Mouse (Mus musculus) lung, embryonic 15.5 days (tissue): ENCODE measurements around the gene Kcnj11. TPM values are rescaled to one million over a fixed set of nuclear protein-coding genes. Genes with fewer than 3 reads are reported as not detected.

Experiments
- ATAC-seq: fragments of 200-750 bp; cut with Nextera tagmentation; 2 replicates; pipeline ENCODE4 v1.8.0; 2017; ENCODE audit warnings: moderate number of reproducible peaks, borderline replicate concordance; ENCODE audit not compliant: low FRiP score, low TSS enrichment; ENCODE audit errors: extremely low read depth
- H3K27ac ChIP-seq: fragments of 300-500 bp; sonication (generic); 2 replicates; pipeline ENCODE4 v1.5.1; 2015; ENCODE audit warnings: moderate library complexity, mild to moderate bottlenecking, inconsistent platforms
- H3K27me3 ChIP-seq: fragments of 300-500 bp; sonication (generic); 2 replicates; pipeline ENCODE4 v1.6.1; 2015; ENCODE audit warnings: inconsistent platforms
- H3K36me3 ChIP-seq: fragments of 300-500 bp; sonication (generic); 2 replicates; pipeline ENCODE4 v1.6.1; 2015; ENCODE audit warnings: inconsistent platforms
- H3K4me1 ChIP-seq: fragments of 300-500 bp; sonication (generic); 2 replicates; pipeline ENCODE4 v1.6.1; 2015; ENCODE audit warnings: inconsistent platforms
- H3K4me2 ChIP-seq: fragments of 300-500 bp; sonication (generic); 2 replicates; pipeline ENCODE4 v1.6.1; 2015; ENCODE audit warnings: inconsistent platforms, mild to moderate bottlenecking, moderate library complexity
- H3K4me3 ChIP-seq: fragments of 300-500 bp; sonication (generic); 2 replicates; pipeline ENCODE4 v1.5.1; 2015; ENCODE audit warnings: mild to moderate bottlenecking, inconsistent platforms
- H3K9ac ChIP-seq: fragments of 300-500 bp; sonication (generic); 2 replicates; pipeline ENCODE4 v1.6.1; 2015; ENCODE audit warnings: inconsistent platforms
- H3K9me3 ChIP-seq: fragments of 300-500 bp; sonication (generic); 2 replicates; pipeline ENCODE4 v1.6.1; 2016; ENCODE audit warnings: inconsistent platforms
- WGBS: fragments of 180-500 bp; shearing (Covaris S2); methylation state at CpG from one replicate; pipeline ENCODE4 v1.1.7; 2015; 5-methylcytosine and 5-hydroxymethylcytosine counted together
- polyA plus RNA-seq: library from polyadenylated mRNA; unstranded; fragments of >200 nt; fragmentation: Nextera tagmentation; extraction: Ambion mirVana; gene quantifications from 2 replicates; pipeline ENCODE4 v1.2.1, GENCODE M21; 2015

The Kcnj11 gene
- polyA plus RNA-seq, result 0.30 and 0.52 TPM in 2 replicates

DNA sequence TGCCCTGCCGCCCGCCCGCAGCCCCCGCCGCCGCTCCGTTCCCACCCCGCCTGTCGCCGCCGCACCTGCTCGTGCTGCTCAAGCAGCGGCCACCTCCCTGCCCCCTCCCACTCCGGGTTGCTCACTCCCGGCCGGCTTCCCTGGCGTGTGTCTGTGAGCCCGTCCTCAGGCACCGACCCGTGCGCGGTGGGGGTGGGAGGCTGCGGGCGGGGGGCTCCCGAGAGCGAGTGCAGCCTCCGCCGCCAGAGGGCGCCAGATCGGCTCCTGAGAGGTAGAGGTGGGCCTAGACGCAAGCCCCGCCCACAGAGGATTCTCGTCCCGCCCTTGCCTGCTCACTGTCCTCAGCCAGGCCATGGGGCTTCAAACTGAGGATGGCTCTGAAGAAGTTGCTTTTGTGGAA, at the start of gene Kcnj11:
TSS of gene Kcnj11 (minus strand) at position 202 of the 400 bp plus-strand sequence.
- H3K36me3 ChIP-seq, result no peaks in the 10 kb centered on the region
- peak within 1 kb of the TSS; percentile 42 for H3K4me3 ChIP-seq
- peaks cover 45% of the 10 kb centered on the region for H3K27me3 ChIP-seq
- under 1% methylated on average over 34 of the region's 34 CpGs for WGBS
- peaks cover 3% of the 10 kb centered on the region; the same call in 1 of the 2 replicates for H3K4me1 ChIP-seq
- H3K9ac ChIP-seq, result no peak within 1 kb of the TSS
- peak within 1 kb of the TSS; percentile 67 for H3K4me2 ChIP-seq
- ATAC-seq, result peak; percentile 56; the same call in 1 of the 2 replicates
- H3K27ac ChIP-seq, result no peak within 1 kb of the TSS
- H3K9me3 ChIP-seq, result no peaks in the 10 kb centered on the region

DNA sequence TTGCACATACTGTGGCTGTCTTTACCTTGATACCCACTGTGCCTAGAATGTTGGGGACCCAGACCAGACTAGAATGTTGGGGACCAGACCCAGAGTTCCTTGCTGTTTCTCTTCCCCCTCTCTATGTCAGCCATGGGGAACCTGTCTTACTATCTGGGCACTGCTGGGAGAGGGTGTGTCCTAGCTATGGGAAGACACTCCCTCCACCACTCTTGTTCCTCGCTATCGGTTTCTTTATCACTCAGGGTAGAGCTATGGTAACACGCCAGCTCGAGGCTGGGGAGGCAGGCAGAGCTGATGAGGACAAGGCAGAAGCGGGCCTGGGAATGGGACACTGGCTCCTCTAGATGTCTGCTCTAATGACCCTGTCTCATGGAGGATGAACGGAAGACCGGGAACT, 46.9 kb upstream of the Kcnj11 start:
- Histone ChIP-seq H3K4me2 (no peak overlapping the region), H3K27ac (no peak overlapping the region), H3K4me3 (no peak overlapping the region), H3K9me3 (no peaks in the 10 kb centered on the region), H3K9ac (no peak overlapping the region), H3K27me3 (no peaks in the 10 kb centered on the region), H3K36me3 (no peaks in the 10 kb centered on the region), H3K4me1 (no peaks in the 10 kb centered on the region)
- no peak for ATAC-seq
- WGBS, result 78% methylated on average over 7 of the region's 7 CpGs

DNA sequence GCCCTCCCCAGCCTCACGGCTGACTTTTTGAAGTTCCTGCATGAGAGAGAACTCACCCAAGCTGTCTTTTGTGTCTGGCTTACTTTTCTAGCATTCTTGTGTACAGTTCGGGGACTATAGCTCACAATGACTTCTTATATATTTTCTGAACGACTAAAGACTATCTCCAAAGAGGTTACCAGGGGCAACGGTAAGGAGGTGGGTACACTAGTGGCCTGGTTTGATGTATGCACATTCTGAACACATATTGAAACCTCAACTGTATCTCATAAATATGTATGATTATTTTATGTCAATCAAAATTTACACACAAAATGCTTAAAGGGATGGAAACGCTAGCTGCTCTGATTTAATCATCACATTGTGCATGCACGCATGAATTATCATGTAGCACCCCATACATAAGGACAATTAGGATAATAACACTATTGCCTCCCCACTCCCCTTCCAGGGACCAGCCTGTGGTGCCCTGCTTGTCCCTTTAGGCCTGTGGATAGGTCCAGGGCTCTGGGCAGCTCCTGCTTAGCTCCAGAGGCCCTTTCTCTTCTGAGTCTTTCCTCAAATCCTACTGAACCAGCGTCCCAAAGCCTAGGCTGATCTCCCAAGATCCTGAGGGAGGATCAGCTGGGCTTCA, 46.2 kb upstream of the Kcnj11 start:
- no peaks in the 10 kb centered on the region for H3K27me3 ChIP-seq
- ATAC-seq, result no peak
- WGBS, result 75% methylated on average over 7 of the region's 7 CpGs
- H3K9me3 ChIP-seq, result no peaks in the 10 kb centered on the region
- no peak overlapping the region for H3K9ac ChIP-seq
- H3K27ac ChIP-seq, result no peak overlapping the region
- no peaks in the 10 kb centered on the region for H3K4me1 ChIP-seq
- H3K4me3 ChIP-seq, result no peak overlapping the region
- no peaks in the 10 kb centered on the region for H3K36me3 ChIP-seq
- no peak overlapping the region for H3K4me2 ChIP-seq

DNA sequence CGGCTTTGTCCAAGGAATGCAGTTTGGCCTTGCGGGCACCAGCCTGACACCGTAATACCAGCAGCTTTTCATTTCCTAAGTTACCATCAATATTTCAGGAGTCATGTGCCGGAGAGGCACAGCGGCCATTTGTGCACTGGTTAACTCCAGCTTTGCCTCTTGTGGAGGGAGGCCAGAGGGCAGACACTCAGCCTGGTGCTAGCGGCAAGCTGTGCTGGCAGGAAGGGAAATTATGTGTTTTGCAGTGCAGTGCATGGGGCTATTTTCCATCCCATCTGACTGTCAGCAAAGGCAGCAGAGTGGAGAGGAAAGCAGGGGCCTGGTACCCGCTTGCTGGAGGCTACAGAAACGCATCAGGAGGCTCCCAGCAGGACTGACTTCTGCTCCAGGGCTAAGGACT, 43.5 kb upstream of the Kcnj11 start:
- Histone ChIP-seq H3K4me3 (no peak overlapping the region), H3K27ac (no peak overlapping the region), H3K36me3 (no peaks in the 10 kb centered on the region), H3K9ac (no peak overlapping the region), H3K4me2 (no peak overlapping the region), H3K9me3 (no peaks in the 10 kb centered on the region), H3K4me1 (no peaks in the 10 kb centered on the region), H3K27me3 (peaks cover 12% of the 10 kb centered on the region; the same call in 1 of the 2 replicates)
- 79% methylated on average over 8 of the region's 8 CpGs for WGBS
- no peak for ATAC-seq

DNA sequence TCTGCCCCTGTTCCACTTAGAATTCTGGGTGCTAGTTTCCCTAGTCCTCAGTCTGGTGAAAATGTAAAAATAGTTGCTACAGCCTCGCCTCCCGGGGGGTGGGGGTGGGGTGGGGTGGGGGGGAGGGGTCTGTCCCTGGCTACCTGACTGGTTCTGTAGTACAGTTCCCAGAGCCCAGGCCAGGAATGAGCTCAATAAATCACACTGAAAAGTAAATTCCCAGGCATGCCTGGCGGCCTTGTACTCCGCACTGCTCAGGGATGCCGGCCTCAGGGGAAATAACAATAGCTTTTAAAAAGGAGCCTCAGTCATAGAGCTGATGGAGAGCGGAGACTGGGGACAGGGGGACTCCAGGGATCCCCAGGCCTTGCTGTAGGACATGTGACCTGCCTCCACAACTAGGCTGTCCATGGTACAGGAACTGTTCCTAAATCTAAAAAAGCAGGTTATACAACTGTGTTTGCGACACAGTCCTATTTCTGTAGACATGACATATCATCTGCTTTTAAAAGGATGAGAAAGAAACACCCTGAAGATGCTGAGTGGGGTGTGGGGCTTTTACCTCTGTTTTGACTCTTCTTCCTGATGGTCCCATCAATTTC, 37.9 kb upstream of the Kcnj11 start:
- peaks cover 12% of the 10 kb centered on the region for H3K27me3 ChIP-seq
- ATAC-seq, result no peak
- no peaks in the 10 kb centered on the region for H3K36me3 ChIP-seq
- H3K27ac ChIP-seq, result no peak overlapping the region
- no peak overlapping the region for H3K9ac ChIP-seq
- no peak overlapping the region for H3K4me2 ChIP-seq
- no peak overlapping the region for H3K4me3 ChIP-seq
- H3K4me1 ChIP-seq, result 0 out of 2 replicates have a peak, but pooled peaks cover 6% of the 10 kb centered on the region
- 37% methylated on average over 7 of the region's 7 CpGs for WGBS
- no peaks in the 10 kb centered on the region for H3K9me3 ChIP-seq

DNA sequence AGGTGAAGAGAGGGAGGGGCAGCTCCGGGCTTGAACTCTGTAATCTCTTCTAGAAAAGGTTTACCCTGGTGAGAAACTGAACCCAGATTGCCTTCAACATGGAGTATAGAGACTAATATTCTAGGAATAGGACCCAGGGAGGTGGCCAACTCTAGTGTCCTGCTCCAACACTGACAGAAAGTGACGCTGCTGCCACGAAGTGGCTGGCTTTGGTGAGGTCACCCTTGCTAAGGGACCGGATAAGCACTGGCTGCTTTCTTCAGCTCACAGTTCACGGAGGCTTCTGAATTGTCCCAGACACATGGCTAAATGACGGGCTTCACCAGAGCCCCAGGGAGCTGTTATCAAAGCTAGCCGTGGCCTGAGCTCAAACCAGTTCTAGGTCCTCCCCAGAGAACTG, 33.3 kb upstream of the Kcnj11 start:
- Histone ChIP-seq H3K4me1 (0 out of 2 replicates have a peak, but pooled peaks cover 6% of the 10 kb centered on the region), H3K36me3 (no peaks in the 10 kb centered on the region), H3K27me3 (peaks cover 5% of the 10 kb centered on the region; the same call in 1 of the 2 replicates), H3K9ac (no peak overlapping the region), H3K4me2 (no peak overlapping the region), H3K9me3 (no peaks in the 10 kb centered on the region), H3K27ac (no peak overlapping the region), H3K4me3 (no peak overlapping the region)
- WGBS, result 9% methylated on average over 7 of the region's 7 CpGs
- no peak for ATAC-seq

DNA sequence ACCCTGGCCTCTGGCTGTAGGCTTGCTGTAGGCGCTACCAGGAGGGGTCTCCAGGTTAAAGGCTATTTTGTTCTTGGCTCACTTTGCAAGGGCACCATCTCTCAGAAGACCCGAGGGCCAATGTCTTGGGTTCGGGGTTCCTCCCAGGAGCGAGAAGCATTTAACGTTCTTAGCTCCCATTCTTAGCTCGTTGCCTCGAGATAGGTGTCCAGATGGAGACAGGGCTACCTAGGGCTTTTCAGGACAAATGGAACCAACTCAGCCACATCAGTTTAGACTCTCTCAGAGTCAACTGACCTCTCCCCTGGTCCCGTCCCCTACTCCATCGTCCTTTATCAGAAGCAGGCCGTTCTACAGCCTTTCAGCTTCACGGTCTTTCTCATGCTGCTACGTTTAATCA, 31.7 kb upstream of the Kcnj11 start:
- no peaks in the 10 kb centered on the region for H3K36me3 ChIP-seq
- no peaks in the 10 kb centered on the region for H3K9me3 ChIP-seq
- 74% methylated on average over 12 of the region's 12 CpGs for WGBS
- H3K4me2 ChIP-seq, result no peak overlapping the region
- no peak overlapping the region for H3K4me3 ChIP-seq
- H3K4me1 ChIP-seq, result 0 out of 2 replicates have a peak, but pooled peaks cover 6% of the 10 kb centered on the region
- H3K9ac ChIP-seq, result no peak overlapping the region
- H3K27ac ChIP-seq, result no peak overlapping the region
- H3K27me3 ChIP-seq, result peaks cover 15% of the 10 kb centered on the region; the same call in 1 of the 2 replicates
- ATAC-seq, result no peak

DNA sequence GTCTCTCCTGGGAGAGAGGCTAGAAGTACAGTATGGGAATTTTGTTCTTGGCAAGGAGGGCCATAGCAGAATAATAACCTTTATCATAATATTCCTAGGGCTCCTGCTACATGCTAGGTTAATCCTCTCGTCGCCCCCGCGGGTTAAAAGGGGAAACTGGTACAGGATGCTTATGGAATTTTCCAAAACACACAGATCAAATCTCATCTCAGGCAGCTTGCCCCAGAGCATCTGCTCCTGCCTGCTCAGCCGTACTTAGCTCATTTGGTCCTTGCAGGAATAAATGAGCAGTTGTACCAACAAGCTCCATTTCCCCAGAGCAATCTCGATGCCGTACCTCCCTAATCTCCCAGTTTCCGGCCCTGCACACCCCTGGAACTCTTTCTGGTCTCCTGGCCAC, 31.2 kb upstream of the Kcnj11 start:
- Histone ChIP-seq H3K9ac (no peak overlapping the region), H3K4me1 (0 out of 2 replicates have a peak, but pooled peaks cover 6% of the 10 kb centered on the region), H3K4me3 (no peak overlapping the region), H3K9me3 (no peaks in the 10 kb centered on the region), H3K36me3 (no peaks in the 10 kb centered on the region), H3K4me2 (no peak overlapping the region), H3K27ac (no peak overlapping the region), H3K27me3 (peaks cover 18% of the 10 kb centered on the region)
- 63% methylated on average over 8 of the region's 8 CpGs for WGBS
- ATAC-seq, result no peak

DNA sequence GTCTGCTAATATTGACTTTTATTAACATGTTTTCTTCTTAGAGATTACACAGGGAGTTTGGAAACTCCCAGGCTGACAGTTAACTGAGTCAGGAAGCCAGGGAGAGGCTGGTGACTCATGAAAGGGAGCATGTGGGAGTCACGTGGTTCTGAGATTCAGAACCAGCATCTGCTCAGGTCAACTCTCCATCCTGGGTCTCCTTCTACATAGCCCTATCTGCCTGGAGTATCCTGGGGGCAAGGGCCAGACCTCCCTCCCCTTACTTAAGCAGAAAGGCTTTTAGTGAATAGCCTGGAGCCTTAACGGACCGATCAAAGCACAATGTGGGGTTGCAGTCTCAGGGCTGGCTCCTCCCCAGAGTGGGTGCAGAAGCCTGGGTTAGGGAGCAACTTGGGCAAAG, 30.7 kb upstream of the Kcnj11 start:
- no peak for ATAC-seq
- Histone ChIP-seq H3K9ac (no peak overlapping the region), H3K36me3 (no peaks in the 10 kb centered on the region), H3K4me2 (no peak overlapping the region), H3K4me1 (0 out of 2 replicates have a peak, but pooled peaks cover 6% of the 10 kb centered on the region), H3K27me3 (peaks cover 22% of the 10 kb centered on the region), H3K27ac (no peak overlapping the region), H3K4me3 (no peak overlapping the region), H3K9me3 (no peaks in the 10 kb centered on the region)
- WGBS, result 22% methylated on average over 3 of the region's 3 CpGs

DNA sequence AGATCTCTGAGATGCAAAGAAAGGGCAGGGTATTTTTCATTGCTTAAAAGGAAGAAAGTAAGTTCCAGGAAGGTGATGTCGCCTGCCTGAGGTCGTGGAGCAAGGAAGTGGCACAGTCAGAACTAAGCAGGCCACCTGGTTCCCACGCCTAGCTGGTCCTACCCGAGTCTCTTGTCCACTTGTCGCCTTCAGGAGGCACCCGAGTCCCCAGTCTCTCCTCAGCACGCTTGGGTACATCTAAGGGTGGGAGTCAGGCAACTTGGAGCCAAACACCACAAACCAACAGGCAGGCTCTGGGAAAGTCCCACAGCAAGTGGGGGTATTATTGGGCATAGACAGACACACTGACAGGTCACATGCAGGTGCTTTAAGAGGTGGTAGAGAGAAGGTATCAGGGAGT, 30.2 kb upstream of the Kcnj11 start:
- H3K4me2 ChIP-seq, result no peak overlapping the region
- WGBS, result 48% methylated on average over 7 of the region's 7 CpGs
- no peak overlapping the region for H3K9ac ChIP-seq
- H3K27ac ChIP-seq, result no peak overlapping the region
- H3K4me1 ChIP-seq, result 0 out of 2 replicates have a peak, but pooled peaks cover 6% of the 10 kb centered on the region
- no peak for ATAC-seq
- H3K4me3 ChIP-seq, result no peak overlapping the region
- no peaks in the 10 kb centered on the region for H3K36me3 ChIP-seq
- H3K27me3 ChIP-seq, result peaks cover 25% of the 10 kb centered on the region
- H3K9me3 ChIP-seq, result no peaks in the 10 kb centered on the region

DNA sequence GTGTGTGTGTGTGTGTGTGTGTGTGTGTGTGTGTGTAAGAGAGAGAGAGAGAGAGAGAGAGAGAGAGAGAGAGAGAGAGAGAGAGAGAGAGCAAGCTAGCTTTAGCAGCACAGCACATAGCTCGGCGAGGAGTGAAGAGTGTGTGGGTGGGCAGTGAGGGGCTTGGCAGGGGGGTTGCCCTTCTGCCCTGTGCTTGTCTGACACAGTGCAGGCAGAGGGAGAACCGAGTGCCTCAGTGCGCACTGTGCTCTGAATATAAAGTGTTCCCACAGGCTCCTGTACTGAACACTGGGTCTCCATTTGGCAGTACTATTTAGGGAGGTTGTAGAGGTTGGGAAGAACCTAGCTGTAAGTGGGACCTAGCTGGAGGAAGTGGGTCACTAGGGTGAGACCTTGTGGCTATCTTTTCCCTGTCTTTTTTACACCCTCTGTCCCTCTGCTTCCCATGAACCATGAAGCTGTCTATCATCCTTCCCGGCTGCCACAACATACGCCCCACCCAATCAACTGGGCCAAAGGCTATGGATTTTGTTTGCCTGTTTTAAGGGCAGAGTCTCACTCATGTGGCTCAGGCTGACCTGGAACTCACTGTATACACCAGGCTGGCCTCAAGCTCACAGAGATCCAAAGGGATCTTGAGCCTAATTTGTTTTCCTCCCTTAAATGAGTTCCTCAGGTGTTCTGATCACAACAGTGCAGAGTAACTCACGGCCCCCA, 29.1 kb upstream of the Kcnj11 start:
- no peak overlapping the region for H3K4me2 ChIP-seq
- 38% methylated on average over 7 of the region's 7 CpGs for WGBS
- H3K9me3 ChIP-seq, result no peaks in the 10 kb centered on the region
- no peak overlapping the region for H3K9ac ChIP-seq
- no peak overlapping the region for H3K4me3 ChIP-seq
- no peaks in the 10 kb centered on the region for H3K36me3 ChIP-seq
- peaks cover 9% of the 10 kb centered on the region; the same call in 1 of the 2 replicates for H3K4me1 ChIP-seq
- H3K27ac ChIP-seq, result no peak overlapping the region
- ATAC-seq, result no peak
- peaks cover 25% of the 10 kb centered on the region for H3K27me3 ChIP-seq

DNA sequence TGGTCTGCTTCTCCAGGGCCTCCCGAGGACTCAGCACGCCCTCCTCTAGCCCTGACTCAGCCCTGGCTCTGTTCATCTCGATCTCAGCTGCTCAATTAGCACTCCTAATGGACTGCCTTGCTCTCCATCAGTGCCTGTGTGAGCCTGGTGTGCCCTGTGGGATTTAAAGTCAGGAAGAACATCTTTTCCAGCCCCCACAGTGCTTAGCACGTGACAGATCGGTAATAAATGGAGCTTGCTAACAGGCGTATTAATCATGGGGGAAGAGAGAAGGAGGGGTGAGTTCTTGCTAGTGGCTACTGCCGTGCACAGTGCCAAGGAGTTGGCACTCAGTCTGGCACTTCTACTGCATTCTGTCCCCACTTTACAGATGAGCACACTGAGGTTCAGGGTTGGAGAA, 27.6 kb upstream of the Kcnj11 start:
- no peaks in the 10 kb centered on the region for H3K36me3 ChIP-seq
- H3K27ac ChIP-seq, result no peak overlapping the region
- peaks cover 25% of the 10 kb centered on the region for H3K27me3 ChIP-seq
- WGBS, result 32% methylated on average over 7 of the region's 7 CpGs
- H3K4me1 ChIP-seq, result peaks cover 17% of the 10 kb centered on the region
- no peak for ATAC-seq
- no peak overlapping the region for H3K4me2 ChIP-seq
- no peak overlapping the region for H3K4me3 ChIP-seq
- H3K9ac ChIP-seq, result no peak overlapping the region
- no peaks in the 10 kb centered on the region for H3K9me3 ChIP-seq
